Mouse (Mus musculus) limb, embryonic 14.5 days (tissue): ENCODE measurements around the gene Stum. TPM values are rescaled to one million over a fixed set of nuclear protein-coding genes. Genes with fewer than 3 reads are reported as not detected.

Experiments
- ATAC-seq: fragments of 200-750 bp; cut with Nextera tagmentation; 2 replicates; pipeline ENCODE4 v1.8.0; 2017; ENCODE audit warnings: low read depth, moderate number of reproducible peaks, moderate TSS enrichment; ENCODE audit not compliant: low FRiP score
- DNase-seq: peaks from one replicate; pipeline ENCODE4 v3.0.0-alpha.2; 2015; ENCODE audit warnings: low spot score
- H3K27ac ChIP-seq: fragments of 300-500 bp; sonication (generic); replicated peaks from 2 replicates; pipeline ENCODE4 v1.5.1; 2014; ENCODE audit warnings: low read depth, mild to moderate bottlenecking, low read length, moderate library complexity, mixed read lengths
- H3K27me3 ChIP-seq: fragments of 300-500 bp; sonication (generic); 2 replicates; pipeline ENCODE4 v1.6.1; 2014; ENCODE audit warnings: low read length, mixed read lengths; ENCODE audit not compliant: control insufficient read depth, insufficient read depth
- H3K36me3 ChIP-seq: fragments of 300-500 bp; sonication (generic); 2 replicates; pipeline ENCODE4 v1.6.1; 2014; ENCODE audit warnings: mild to moderate bottlenecking, low read length, moderate library complexity, mixed read lengths; ENCODE audit not compliant: control insufficient read depth, insufficient read depth
- H3K4me1 ChIP-seq: fragments of 300-500 bp; sonication (generic); 2 replicates; pipeline ENCODE4 v1.6.1; 2014; ENCODE audit warnings: antibody characterized with exemption, low read length, mixed read lengths; ENCODE audit not compliant: control insufficient read depth, insufficient read depth
- H3K4me2 ChIP-seq: fragments of 300-500 bp; sonication (generic); replicated peaks from 2 replicates; pipeline ENCODE4 v1.6.1; 2014; ENCODE audit warnings: low read depth, mild to moderate bottlenecking, low read length, moderate library complexity; ENCODE audit not compliant: severe bottlenecking
- H3K4me3 ChIP-seq: fragments of 300-500 bp; sonication (generic); replicated peaks from 2 replicates; pipeline ENCODE4 v1.5.1; 2014; ENCODE audit warnings: low read length
- H3K9ac ChIP-seq: fragments of 300-500 bp; sonication (generic); 2 replicates; pipeline ENCODE4 v1.6.1; 2014; ENCODE audit warnings: mild to moderate bottlenecking, low read depth, low read length, moderate library complexity; ENCODE audit not compliant: severe bottlenecking
- H3K9me3 ChIP-seq: fragments of 300-500 bp; sonication (generic); 2 replicates; pipeline ENCODE4 v1.6.1; 2016; ENCODE audit warnings: low read length; ENCODE audit not compliant: control insufficient read depth
- POLR2A ChIP-seq: fragments of 200-500 bp; IDR thresholded peaks from 2 replicates; pipeline ENCODE4 v1.8.0; 2012; ENCODE audit warnings: inconsistent platforms, mild to moderate bottlenecking, moderate library complexity, borderline replicate concordance; ENCODE audit not compliant: insufficient read depth, insufficient read length; ENCODE audit errors: extremely low read depth
- WGBS: fragments of 180-500 bp; shearing (Covaris S2); extraction: QIAGEN DNeasy Blood & Tissue Kit; methylation state at CpG from one replicate; pipeline ENCODE4 v1.1.7; 2014; 5-methylcytosine and 5-hydroxymethylcytosine counted together
- polyA plus RNA-seq, 2 experiments: library from polyadenylated mRNA; depleted of rRNA in 1 of 2; stranded (reverse) in 1 of 2; unstranded in 1 of 2; fragments of >200 nt; fragmentation: Nextera tagmentation in 1 of 2; extraction: Ambion mirVana in 1 of 2; gene quantifications; 2 replicates each; pipeline versions ENCODE4 v1.2.1 to v1.2.3; 2012 to 2014

Stum gene
- polyA plus RNA-seq, 2 experiments, result 5.8 to 6.3 TPM

DNA sequence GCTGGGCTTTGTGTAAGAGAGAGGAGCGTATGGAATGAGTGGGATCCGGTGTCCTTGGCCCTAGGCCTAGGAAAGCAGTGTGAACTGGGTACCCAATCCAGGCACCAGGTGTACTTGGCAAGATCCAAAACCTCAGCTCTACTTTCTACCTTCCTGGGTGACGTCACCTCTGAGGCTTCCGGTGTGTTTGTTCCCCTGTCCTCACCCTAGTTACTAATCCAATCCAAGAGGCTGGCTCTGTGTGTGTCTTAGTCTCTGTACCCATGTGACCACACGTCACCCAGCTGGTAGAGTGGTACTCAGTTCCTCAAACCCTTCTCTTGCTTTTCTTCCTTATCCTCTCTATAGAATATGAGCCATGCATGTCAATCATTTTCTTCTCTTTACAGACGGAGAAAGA, 81.6 kb downstream of the Stum start:
- ATAC-seq (no peak), DNase-seq (no peak)
- no peak overlapping the region for H3K4me3 ChIP-seq
- no peaks in the 10 kb centered on the region for H3K36me3 ChIP-seq
- 78% methylated on average over 6 of the region's 6 CpGs for WGBS
- H3K27me3 ChIP-seq, result no peaks in the 10 kb centered on the region
- 0 out of 2 replicates have a peak overlapping the region, but pooled peaks have one; percentile 33 for H3K27ac ChIP-seq
- H3K9me3 ChIP-seq, result no peaks in the 10 kb centered on the region
- H3K4me2 ChIP-seq, result no peak overlapping the region
- no peak for TF ChIP-seq POLR2A
- H3K9ac ChIP-seq, result no peak overlapping the region
- peaks cover 46% of the 10 kb centered on the region for H3K4me1 ChIP-seq

DNA sequence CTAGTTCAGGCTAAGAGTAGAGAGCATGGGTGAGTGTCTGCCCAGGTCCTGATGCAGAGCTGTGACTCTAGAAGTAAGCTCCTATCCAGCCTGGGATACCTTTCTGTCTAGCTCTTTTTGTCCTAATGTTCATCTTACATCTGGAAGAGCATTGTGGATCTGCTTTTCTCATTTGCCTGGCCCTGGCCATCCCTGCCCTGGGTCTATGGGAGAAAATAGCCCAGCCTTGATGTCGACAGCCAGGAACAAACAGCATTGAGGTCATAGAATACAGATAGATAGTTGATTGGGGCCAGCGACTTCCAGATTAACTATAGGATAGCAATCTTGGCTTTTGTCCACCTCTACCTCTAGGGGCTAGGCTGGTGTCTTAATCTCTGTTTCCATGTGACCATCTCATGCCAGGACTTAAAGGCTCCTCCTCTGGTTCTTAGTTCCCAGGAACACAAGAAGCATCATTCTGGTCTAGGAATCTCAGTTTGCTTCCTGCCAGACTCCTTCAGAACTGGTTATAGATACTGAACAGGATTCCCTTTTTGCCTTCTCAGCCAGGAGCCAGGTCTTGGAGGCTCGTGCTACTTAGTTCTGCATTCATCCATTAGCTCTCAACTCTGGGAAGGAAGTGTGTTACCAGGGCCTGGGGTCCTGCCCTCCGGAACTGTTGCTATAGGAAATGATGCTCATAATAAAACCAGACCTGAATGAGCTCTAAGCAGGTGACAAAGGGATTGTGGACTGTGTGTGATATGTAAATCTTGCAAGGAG, 82.4 kb downstream of the Stum start:
- Histone ChIP-seq H3K27me3 (no peaks in the 10 kb centered on the region), H3K9ac (no peak overlapping the region), H3K4me3 (no peak overlapping the region), H3K36me3 (no peaks in the 10 kb centered on the region), H3K9me3 (no peaks in the 10 kb centered on the region), H3K27ac (no peak overlapping the region), H3K4me1 (peaks cover 45% of the 10 kb centered on the region), H3K4me2 (no peak overlapping the region)
- ATAC-seq (no peak), DNase-seq (no peak)
- WGBS, result 69% methylated on average over 4 of the region's 4 CpGs
- no peak for TF ChIP-seq POLR2A

DNA sequence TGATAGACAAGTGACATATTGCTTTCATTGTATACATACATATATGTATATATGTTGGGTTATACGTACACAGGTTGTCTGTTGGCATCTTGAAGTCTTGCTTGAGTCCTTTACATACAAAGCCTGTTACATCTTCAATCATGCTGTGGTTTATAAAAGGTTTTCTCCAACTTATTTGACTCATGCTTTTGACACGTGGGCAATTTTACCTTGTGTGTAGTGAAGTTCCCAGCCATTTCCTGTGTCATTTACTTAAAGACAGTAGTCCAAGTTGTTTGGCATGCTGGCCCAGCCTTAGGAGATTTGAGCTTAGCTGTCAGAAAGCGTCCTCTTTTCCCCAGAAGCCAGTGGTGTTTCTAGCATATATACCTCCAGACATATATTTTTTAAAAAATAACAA, 84.9 kb downstream of the Stum start:
- Histone ChIP-seq H3K4me3 (no peak overlapping the region), H3K4me1 (peaks cover 24% of the 10 kb centered on the region), H3K36me3 (no peaks in the 10 kb centered on the region), H3K9me3 (no peaks in the 10 kb centered on the region), H3K4me2 (no peak overlapping the region), H3K9ac (no peak overlapping the region), H3K27me3 (no peaks in the 10 kb centered on the region), H3K27ac (no peak overlapping the region)
- WGBS, result 73% methylated on average over 3 of the region's 3 CpGs
- TF ChIP-seq POLR2A, result no peak
- no peak for DNase-seq
- ATAC-seq, result no peak

DNA sequence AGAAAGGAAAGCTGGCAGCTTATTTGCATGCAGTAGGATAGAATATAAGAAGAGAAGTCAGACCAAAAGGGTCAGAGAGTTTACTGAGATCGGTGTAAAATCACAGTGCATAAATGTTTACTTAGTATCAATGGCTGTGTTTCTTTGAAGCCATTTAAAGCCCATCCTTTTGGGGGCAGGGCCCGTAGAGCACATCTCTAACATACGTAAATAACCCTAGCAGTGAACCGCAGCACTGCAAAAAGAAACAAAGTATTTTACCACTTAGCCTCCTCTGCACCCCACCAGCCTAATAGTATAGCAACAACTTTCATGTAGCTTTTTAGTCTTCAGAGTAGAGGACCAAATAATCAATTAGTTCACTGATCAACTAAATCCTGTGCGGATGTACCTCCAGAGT, 85.6 kb downstream of the Stum start:
- 68% methylated on average over 5 of the region's 5 CpGs for WGBS
- Histone ChIP-seq H3K36me3 (no peaks in the 10 kb centered on the region), H3K9ac (no peak overlapping the region), H3K9me3 (no peaks in the 10 kb centered on the region), H3K4me2 (no peak overlapping the region), H3K4me1 (peaks cover 23% of the 10 kb centered on the region; the same call in 1 of the 2 replicates), H3K27me3 (no peaks in the 10 kb centered on the region), H3K4me3 (no peak overlapping the region), H3K27ac (no peak overlapping the region)
- TF ChIP-seq POLR2A, result no peak
- DNase-seq, result no peak
- ATAC-seq, result no peak

DNA sequence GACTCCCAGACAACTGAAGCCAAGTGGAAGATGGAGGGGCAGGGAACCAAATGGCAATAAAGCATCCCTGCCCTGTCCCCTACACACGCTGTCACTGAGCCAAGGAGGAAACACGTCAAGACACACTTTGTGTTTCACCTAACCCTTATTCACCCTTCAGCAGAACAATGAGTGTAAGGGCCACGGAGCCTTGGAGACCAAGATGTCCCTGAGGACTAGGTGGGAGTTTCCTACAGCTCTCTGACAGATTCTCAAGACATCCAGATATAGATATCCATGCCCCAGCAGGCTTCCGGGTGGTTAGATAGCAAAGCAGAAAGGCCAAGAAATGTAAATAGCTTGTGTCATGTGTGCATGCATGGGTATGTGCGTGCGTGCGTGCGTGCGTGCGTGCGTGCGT, 89.4 kb downstream of the Stum start:
- Histone ChIP-seq H3K4me2 (no peak overlapping the region), H3K9me3 (no peaks in the 10 kb centered on the region), H3K27ac (no peak overlapping the region), H3K4me1 (peaks cover 11% of the 10 kb centered on the region; the same call in 1 of the 2 replicates), H3K4me3 (no peak overlapping the region), H3K9ac (no peak overlapping the region), H3K36me3 (peaks cover 2% of the 10 kb centered on the region; the same call in 1 of the 2 replicates), H3K27me3 (no peaks in the 10 kb centered on the region)
- WGBS, result 90% methylated on average over 12 of the region's 12 CpGs
- TF ChIP-seq POLR2A, result no peak
- ATAC-seq (no peak), DNase-seq (no peak)
